Mouse (Mus musculus): ENCODE measurements at regions not wholly inside any gene's neighbourhood (a gene's known extent, or its start where the extent isn't known, plus 50 kb on each side); places are given as distances from the start of the nearest gene placed in this dataset.

GRCm38 (mm10) chr11:18534807-18535591 lies 483.8 kb downstream of the Meis1 start:
- H3K27ac ChIP-seq (ENCODE audit: insufficient read depth, low read depth, low read length) = no peak overlapping the region
- 75% methylated on average over 7 of the region's 7 CpGs for WGBS
- H3K36me3 ChIP-seq (ENCODE audit: control insufficient read depth, insufficient read depth, low read length) = no peaks in the 10 kb centered on the region
- H3K27me3 ChIP-seq (ENCODE audit: control insufficient read depth, insufficient read depth, low read length) = no peaks in the 10 kb centered on the region
- no peaks in the 10 kb centered on the region for H3K4me1 ChIP-seq (ENCODE audit: control insufficient read depth, insufficient read depth, insufficient read length, low read length)
- no peak overlapping the region for H3K4me3 ChIP-seq (ENCODE audit: low read depth, low read length)
- TF ChIP-seq POLR2A (IDR thresholded peaks at IDR 0.05; ENCODE audit: low read depth, low read length) = no peak
- no peak for TF ChIP-seq CTCF (IDR thresholded peaks at IDR 0.05; ENCODE audit: extremely low read depth, insufficient read length, insufficient replicate concordance, low read depth, low read length)

- 36% methylated on average over 2 of the region's 2 CpGs for WGBS
- Histone ChIP-seq H3K36me3 (ENCODE audit: control insufficient read depth, insufficient read depth, low read length) (no peaks in the 10 kb centered on the region), H3K27me3 (ENCODE audit: control insufficient read depth, insufficient read depth, low read length) (no peaks in the 10 kb centered on the region), H3K4me3 (ENCODE audit: low read depth, low read length) (no peak overlapping the region), H3K4me1 (ENCODE audit: control insufficient read depth, insufficient read depth, insufficient read length, low read length) (no peaks in the 10 kb centered on the region), H3K27ac (ENCODE audit: insufficient read depth, low read depth, low read length) (no peak overlapping the region)
- TF ChIP-seq CTCF (IDR thresholded peaks at IDR 0.05; ENCODE audit: extremely low read depth, insufficient read length, insufficient replicate concordance, low read depth, low read length) (no peak), POLR2A (IDR thresholded peaks at IDR 0.05; ENCODE audit: low read depth, low read length) (no peak)
Measured at GRCm38 (mm10) chr11:18531264-18532110, 487.3 kb downstream of the Meis1 start.

GRCm38 (mm10) chr11:18528568-18528967 lies 490.2 kb downstream of the Meis1 start:
- TF ChIP-seq POLR2A (IDR thresholded peaks at IDR 0.05; ENCODE audit: low read depth, low read length) (no peak), CTCF (IDR thresholded peaks at IDR 0.05; ENCODE audit: extremely low read depth, insufficient read length, insufficient replicate concordance, low read depth, low read length) (no peak)
- no peak overlapping the region for H3K4me3 ChIP-seq (ENCODE audit: low read depth, low read length)

GRCm38 (mm10) chr11:18495108-18495757 lies 523.6 kb downstream of the Meis1 start:
- Histone ChIP-seq H3K4me3 (ENCODE audit: low read depth, low read length) (no peak overlapping the region), H3K27me3 (ENCODE audit: control insufficient read depth, insufficient read depth, low read length) (no peaks in the 10 kb centered on the region), H3K36me3 (ENCODE audit: control insufficient read depth, insufficient read depth, low read length) (no peaks in the 10 kb centered on the region), H3K27ac (ENCODE audit: insufficient read depth, low read depth, low read length) (no peak overlapping the region), H3K4me1 (ENCODE audit: control insufficient read depth, insufficient read depth, insufficient read length, low read length) (no peaks in the 10 kb centered on the region)
- WGBS = 70% methylated on average over 6 of the region's 6 CpGs
- no peak for TF ChIP-seq POLR2A (IDR thresholded peaks at IDR 0.05; ENCODE audit: low read depth, low read length)
- no peak for TF ChIP-seq CTCF (IDR thresholded peaks at IDR 0.05; ENCODE audit: extremely low read depth, insufficient read length, insufficient replicate concordance, low read depth, low read length)

More at GRCm38 (mm10) chr11:18528568-18528967, 490.2 kb downstream of the Meis1 start:
- H3K27ac ChIP-seq (ENCODE audit: insufficient read depth, low read depth, low read length) = no peak overlapping the region
- H3K4me1 ChIP-seq (ENCODE audit: control insufficient read depth, insufficient read depth, insufficient read length, low read length) = no peaks in the 10 kb centered on the region
- no peaks in the 10 kb centered on the region for H3K36me3 ChIP-seq (ENCODE audit: control insufficient read depth, insufficient read depth, low read length)
- no peaks in the 10 kb centered on the region for H3K27me3 ChIP-seq (ENCODE audit: control insufficient read depth, insufficient read depth, low read length)
- 23% methylated on average over 4 of the region's 4 CpGs for WGBS

- no peak overlapping the region for H3K27ac ChIP-seq (ENCODE audit: insufficient read depth, low read depth, low read length)
- no peaks in the 10 kb centered on the region for H3K27me3 ChIP-seq (ENCODE audit: control insufficient read depth, insufficient read depth, low read length)
- WGBS = 83% methylated on average over 5 of the region's 5 CpGs
- TF ChIP-seq POLR2A (IDR thresholded peaks at IDR 0.05; ENCODE audit: low read depth, low read length) (no peak), CTCF (IDR thresholded peaks at IDR 0.05; ENCODE audit: extremely low read depth, insufficient read length, insufficient replicate concordance, low read depth, low read length) (no peak)
- no peaks in the 10 kb centered on the region for H3K36me3 ChIP-seq (ENCODE audit: control insufficient read depth, insufficient read depth, low read length)
- no peaks in the 10 kb centered on the region for H3K4me1 ChIP-seq (ENCODE audit: control insufficient read depth, insufficient read depth, insufficient read length, low read length)
- H3K4me3 ChIP-seq (ENCODE audit: low read depth, low read length) = no peak overlapping the region
Measured at GRCm38 (mm10) chr11:18493981-18494380, 524.8 kb downstream of the Meis1 start.

- H3K36me3 ChIP-seq (ENCODE audit: control insufficient read depth, insufficient read depth, low read length) = no peaks in the 10 kb centered on the region
- H3K27ac ChIP-seq (ENCODE audit: insufficient read depth, low read depth, low read length) = no peak overlapping the region
- TF ChIP-seq CTCF (IDR thresholded peaks at IDR 0.05; ENCODE audit: extremely low read depth, insufficient read length, insufficient replicate concordance, low read depth, low read length) = no peak
- TF ChIP-seq POLR2A (IDR thresholded peaks at IDR 0.05; ENCODE audit: low read depth, low read length) = no peak
- H3K4me1 ChIP-seq (ENCODE audit: control insufficient read depth, insufficient read depth, insufficient read length, low read length) = no peaks in the 10 kb centered on the region
- WGBS = 66% methylated on average over 2 of the region's 2 CpGs
- no peak overlapping the region for H3K4me3 ChIP-seq (ENCODE audit: low read depth, low read length)
- H3K27me3 ChIP-seq (ENCODE audit: control insufficient read depth, insufficient read depth, low read length) = no peaks in the 10 kb centered on the region
Measured at GRCm38 (mm10) chr11:18493086-18493485, 525.7 kb downstream of the Meis1 start.
